Mouse (Mus musculus) cerebellum, adult 8-10 months (tissue): ENCODE results near the gene Ctnnbip1.
A peak's percentile ranks its signal among the peaks of the same experiment; 100 is the strongest.

Source experiments
- DNase-seq: peaks from one replicate; pipeline ENCODE4 v3.0.0; 2022

The Ctnnbip1 gene

DNA sequence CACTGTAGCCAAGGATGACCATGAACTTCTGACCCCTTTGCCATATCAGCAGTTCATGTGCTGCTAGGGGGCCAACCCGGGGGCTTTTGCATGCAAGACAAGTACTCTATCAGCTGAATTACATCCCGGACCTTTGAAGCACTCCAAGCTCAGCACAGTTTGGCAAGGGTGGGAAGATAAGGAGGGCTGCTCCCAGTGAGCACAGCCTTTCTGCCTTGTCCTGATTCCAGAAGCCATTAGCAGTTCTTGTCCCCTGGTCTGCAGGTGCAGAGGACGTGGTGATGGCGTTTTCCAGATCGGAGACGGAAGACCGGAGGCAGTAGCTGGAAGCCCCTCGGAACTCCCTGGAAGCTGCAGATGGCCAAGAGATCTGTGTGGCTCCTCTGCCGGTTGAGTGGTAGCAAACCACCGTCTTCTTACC lies 45.9 kb downstream of the Ctnnbip1 start:
- no peak for DNase-seq

DNA sequence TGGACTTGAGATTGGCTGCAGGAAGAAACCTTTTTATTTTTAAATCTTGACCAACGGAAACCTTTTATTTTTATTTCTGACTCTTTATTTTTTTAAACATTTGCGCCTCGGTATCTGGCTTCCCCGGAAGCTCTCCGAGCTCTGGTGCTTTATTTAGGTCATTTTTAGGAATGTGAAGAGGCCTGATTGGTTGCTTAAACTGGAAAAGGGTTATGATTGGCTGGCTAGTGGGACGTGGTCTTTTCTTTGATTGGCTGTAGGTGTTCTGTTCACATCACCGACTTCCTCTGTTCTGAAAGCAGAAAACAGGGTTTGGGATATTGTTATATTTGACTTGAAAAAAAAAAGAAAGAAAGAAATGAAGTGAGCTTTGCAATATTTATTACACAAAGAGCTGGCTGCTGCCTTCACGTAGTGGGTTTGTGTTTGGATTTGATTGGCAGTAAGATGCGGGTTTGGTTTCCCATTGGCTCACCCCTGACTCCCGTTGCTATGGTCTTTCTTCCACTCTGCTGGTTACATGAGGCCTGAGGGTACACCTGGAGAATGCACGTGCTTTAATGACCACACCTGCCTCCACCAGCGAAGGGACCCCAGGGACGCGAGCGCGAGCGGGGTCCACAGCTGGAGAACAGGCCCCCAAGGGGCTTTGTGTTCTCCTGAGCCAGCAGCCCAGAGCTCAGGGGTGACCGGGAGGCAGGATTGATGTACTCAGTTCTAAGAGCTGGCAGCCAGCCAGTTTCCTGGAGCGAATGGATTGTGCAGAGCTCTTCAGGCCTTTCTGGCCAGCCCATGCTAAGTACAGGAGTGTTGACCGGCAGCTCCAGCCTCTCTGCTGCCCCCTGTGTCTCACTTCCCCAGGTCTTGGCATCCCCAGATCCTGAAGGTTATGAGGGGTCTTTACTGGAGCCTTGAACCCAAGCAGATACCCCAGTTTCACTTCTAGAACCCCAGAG lies 46.7 kb downstream of the Ctnnbip1 start:
- DNase-seq, result peak; percentile 83

DNA sequence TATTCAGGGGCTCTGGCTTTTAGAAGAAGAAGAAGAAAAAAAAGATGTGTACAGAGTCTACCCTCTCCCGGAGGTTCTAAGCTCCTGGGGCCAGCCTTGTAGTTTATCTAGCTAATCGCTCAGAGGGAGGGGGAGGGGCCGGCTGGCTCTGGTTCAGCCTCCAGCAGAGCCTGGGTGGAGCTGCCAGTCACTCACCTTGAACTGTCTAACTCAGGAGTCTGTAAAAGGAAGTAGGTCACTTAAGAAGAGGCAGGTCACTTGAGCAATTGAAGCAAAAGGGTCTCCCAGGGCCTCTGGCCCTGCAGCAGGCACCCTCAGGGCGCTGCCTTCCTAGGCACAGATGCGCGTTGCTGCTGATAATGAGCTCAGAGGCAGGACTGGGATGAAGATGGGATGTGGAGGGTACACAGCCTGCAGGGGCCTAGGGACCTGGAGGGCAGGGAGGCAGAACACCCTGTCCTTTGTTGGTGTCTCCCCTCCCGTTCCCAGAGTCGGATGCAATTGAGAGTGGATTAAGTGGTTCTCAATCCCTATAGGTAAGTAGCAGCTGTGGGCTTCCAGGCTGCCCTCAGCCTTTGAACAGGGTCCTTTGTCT lies 49.5 kb downstream of the Ctnnbip1 start:
- DNase-seq, result no peak

DNA sequence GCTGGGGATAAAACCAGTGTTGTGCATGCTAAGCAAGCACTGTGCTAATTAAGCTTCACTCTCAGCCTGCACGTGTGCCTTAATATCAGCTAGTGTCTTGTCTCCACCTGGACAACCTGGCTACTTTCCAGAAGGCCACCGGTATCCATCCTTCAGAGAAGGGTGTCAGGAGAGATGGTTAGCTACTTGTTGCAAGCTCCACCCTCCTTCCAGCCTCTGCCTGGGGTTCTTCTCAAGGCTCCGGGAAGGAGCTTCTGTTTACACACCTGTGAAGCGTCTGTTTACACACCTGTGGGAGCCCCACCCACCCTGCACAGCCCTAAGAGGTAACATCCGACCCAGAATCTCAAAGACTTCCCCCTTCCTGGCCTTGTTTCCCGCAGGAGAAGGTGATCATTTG lies 50.6 kb downstream of the Ctnnbip1 start:
- no peak for DNase-seq

DNA sequence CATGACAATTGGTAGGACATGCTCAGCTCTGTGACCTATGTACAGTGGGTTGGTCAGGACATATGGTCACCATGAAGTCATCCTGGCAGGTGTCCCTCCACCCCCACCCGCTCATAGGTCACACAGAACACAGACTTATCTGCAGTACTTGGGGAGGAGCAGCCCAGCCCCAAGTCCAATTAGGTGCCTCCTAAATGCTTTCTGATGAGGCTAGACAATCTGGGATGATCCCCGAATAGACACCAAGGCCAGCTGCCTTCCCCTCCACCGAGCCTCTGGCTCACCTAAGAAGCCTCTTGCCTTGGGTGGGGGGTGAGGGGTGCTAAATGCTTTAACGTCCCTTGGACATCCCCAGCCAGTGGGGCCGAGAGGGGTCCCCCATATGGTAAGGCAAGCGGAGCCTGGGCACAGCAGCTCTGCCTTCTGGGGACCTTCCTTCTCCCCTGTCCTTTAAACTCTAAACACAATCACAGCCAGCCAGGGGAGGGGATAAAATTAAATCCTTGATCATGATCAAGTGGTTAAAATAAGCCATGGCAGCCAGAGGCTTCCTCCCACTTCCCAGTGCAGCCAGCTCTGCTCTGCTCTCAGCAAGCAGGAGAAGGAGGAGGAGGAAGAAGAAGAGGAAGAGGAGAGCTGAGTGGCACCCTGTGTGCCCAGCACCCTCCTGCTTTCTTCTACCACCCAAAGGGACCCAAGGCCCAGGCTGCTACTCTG lies 51.9 kb downstream of the Ctnnbip1 start:
- DNase-seq, result no peak

DNA sequence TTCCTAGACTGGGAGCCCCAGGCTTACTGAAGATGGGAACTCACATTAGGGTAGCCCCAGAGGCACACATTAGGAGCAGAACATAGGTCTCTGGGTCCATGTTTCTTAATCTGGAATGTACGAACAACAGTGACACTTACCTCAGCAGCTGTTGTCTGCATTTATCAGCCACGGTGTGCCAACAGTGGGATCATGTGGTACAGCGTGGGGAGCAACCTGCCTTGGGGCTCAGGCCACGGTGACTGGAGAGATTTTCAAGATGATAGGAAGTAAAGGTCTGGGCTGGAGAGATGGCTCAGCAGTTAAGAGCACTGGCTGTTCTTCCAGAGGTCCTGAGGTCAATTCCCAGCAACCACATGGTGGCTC lies 52.4 kb downstream of the Ctnnbip1 start:
- DNase-seq, result no peak

DNA sequence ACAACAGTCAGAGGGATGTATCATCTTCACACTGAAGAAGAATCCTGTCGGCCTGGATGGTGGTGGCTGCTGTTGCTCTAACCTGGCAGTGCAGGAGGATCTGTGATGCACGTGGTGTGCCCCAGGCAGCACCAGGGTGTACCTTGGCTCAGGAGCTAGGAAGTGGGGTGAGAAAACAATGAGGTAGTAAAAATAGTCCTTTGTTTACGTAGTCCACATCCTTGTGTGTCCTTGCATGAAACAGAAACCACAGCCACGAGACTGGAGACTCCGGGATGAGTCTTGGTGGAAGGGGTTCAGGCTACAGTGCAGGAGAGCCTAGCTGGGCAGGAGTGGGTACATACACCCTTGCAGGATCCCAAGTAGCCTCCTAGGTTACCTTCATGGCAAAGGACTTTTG lies 53.2 kb downstream of the Ctnnbip1 start:
- no peak for DNase-seq

DNA sequence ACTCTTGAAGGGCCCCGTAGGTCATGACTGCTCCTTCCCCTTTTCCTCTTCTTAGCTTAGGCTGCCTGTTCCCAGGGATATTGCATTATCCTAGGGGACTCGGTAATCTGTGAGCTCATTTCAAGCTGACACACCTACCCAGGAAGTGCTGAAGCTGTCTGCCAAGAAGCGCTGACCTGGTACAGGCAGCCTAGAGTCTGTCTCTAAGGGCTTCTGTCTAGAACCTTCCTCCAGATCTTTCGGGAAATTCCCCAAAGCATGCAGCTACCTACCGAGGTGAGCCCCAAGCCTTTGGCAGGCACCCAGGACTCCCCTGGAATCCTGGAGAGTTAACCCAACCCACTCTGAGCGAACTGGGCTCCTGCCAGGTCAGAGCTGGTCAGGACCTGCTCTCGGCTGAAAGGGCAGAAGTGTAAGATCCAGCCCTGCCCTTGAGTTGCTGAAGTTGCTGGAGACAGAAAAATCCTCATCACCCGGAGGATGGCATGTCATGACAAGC lies 53.7 kb downstream of the Ctnnbip1 start:
- DNase-seq, result peak; percentile 58

DNA sequence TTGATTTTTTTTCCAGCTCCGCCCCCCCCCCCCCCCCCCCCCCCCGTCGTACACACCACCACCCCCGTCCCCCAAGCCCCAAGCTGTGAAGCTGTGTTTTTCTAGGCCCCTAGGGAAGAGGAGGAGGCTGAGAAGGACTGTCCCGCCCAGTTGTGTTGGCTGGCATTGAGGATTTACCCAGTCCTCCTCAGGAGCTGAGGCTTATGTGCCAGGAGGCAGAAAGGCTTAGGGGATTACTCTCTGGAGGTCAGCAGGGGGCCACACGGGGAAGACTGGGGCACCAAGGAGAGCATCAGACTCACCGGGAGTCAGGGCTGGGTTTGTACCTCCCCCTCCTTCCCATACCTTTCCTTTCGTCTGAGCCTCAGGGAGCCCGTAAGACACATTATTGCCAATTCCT lies 54.4 kb downstream of the Ctnnbip1 start:
- no peak for DNase-seq

DNA sequence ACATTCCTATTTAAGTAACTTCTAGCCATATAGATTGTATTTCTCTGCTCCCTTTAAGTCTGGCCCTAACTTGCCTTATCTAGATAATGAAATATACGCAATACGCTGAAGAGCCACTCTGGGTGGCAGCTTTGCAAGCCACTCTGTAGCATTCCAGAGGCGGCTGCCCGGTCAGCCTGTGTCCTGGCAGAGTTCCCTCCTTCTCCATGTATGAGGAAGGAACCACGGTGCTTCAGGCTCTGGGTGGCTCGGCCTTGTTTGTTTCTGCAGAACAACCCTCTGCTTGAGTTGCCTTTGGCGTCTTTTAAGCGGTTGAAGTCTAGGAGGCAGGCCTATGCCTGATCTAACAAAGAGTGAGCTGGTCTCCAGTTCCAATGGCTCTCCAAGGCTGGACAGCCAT lies 54.8 kb downstream of the Ctnnbip1 start:
- DNase-seq, result no peak

DNA sequence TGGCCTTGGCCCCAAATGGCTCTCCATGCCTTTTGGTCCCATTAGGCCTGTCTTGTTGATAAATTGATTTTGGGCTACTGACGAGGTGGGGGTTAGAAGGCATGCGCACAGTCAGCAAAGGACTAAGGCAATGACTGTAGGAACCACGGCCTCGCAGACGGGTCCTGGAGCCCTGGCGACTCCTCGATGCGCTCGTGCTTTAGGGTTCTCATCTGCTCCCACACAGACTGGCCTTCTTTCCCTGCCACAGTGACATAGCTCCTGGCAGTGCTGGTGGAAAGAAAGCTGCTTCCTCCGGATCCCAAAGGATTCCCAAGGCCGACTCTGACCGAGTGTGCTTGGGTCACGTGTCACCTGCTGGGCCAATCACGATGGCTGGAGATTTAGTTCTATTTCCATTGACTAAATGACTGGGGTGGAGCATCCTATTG lies 56.4 kb downstream of the Ctnnbip1 start:
- DNase-seq, result no peak

DNA sequence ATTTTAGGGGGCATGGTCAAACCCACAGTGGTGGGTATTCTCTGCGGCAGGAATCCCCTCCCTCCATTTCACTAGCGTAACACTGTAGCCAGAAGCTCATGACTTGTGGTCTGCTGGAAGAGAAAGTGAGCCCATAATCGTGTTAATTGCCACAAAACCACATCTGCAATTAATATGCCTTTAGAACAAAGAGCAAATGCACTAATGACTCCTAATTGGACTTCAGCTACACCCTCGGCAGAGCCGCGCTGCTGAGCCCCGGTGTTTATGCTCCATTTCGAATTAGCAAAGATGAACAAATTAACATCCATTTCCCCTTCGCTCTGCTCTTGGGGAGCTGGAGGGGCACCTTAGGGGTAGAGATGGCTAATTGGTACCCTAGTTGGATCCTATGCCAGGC lies 58.0 kb downstream of the Ctnnbip1 start:
- DNase-seq, result no peak

DNA sequence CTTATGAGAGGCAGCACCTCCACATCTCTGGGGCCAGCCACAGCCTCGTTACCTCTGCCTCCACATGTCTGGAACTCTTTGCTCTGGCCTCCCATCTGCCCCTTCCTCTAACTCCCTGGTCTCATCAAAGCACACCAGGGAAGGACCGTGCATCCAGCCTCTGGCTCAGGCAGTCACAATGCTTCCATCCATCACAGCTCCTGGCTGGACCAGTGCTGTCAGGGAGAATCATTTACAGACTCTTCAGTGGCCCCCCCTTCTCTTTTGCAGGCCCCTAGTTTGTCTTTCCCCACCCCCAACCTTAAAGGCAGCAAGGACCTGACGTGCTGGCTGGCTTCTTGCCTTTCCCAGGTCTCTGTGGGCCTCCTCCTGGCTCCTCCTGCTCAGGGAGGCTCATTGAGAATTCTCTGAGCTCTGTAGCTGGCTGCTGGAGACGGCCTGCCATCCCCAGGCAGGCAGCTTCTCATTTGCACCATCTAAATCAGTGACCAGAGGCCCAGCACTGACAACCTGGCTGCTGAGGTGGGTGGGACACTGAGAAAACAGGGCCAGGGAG lies 59.0 kb downstream of the Ctnnbip1 start:
- no peak for DNase-seq

DNA sequence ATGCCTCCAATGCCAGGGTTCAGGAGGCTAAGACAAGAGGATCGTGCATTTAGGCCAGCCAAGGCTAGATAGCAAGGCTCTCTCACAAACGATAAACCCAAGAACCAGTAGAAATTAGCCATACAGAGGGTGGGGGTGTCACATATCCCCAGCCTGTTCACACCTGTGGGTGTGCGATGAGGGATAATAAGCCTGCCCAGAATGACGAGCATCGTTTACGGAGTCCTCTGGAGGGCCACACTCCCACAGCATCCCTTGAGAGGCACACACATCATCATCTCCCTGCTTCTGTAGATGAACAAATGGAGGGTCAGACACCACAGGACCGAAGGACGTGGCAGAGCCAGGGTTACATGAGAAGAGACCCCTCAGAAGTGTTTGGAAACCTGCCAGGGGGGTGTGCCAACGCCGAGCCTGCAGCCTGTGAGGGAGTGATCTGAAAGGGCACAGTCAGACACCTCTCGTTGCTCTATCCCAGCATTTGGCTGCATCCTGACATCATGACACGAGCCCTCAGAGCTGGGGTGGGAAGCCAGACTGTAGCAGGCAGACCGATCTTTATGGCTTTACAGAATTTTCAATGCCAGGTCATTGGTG lies 60.1 kb downstream of the Ctnnbip1 start:
- no peak for DNase-seq

DNA sequence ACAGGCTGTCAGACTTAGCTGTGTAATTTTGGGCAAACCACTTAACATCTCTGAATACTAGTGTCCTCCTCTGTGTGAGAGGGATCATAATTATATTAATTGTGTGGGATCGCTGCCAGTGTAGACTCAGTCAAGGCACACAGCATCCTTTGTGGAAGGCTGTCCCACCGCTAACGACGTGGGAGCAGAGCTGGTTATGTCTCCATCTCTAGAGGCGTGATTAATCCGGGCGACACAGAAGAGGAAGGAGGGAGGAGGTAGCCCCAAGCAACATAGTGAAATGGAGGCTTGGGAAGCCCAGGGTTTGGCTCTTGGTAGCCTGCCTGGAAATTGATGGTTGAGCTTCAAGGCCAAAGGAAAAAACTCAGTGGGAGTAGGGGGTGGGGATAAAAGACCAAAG lies 60.8 kb downstream of the Ctnnbip1 start:
- no peak for DNase-seq

DNA sequence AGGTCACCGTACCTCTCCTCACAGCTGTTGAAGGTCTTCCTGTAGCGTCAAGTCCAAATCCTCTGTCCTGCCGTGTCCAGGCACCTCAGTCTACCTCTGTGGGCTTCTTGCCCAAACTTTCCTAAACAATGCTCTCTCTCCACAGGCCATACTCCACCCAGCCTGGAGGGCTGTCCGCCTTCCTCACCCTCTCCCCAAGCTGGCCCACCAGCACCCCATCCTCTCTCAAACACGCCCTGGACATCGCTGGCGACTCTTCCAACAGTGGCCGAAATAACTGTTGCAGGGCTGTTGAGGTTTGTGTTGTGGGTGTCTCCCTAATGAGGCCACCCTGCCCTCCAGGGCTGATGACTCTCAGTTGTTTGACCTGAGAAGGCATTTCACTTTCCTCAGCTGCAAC lies 67.2 kb downstream of the Ctnnbip1 start:
- no peak for DNase-seq

DNA sequence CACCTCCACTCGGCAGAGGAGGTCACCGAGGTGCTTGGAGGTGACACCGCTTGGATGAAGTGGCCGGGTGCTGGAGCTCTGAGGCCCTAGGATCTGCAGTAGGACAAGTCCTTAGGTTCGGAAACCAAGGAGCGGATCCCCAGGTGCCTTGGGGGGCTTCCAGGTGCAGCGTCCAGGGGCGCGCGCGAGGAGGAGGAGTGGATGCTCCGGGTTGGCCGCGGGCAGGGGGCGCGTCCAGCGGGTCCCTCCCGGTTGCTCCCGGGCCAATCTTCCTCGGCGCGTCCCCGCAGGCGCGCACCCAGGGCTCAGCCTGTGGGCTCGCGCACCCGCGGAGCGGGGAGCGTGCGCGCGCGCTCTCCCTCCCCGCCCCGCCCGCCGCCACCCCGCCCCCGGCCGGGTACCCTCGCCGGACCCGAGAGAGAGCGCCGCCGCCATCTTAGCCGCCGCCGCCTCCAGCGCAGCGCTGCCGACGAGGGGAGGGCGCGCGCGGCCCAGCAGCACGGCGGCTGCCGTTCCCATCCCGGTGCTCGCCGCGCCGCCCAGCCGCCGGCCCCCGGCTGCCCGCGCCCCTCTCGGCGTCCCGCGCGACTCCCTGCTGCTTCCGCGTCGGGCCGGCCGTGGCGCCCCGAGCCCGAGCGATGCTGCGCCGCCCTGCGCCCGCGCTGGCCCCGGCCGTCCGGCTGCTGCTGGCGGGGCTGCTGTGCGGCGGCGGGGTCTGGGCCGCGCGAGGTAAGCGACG lies 68.2 kb downstream of the Ctnnbip1 start, which contains the start of gene Clstn1:
Gene Clstn1, plus strand, starts transcription at position 425 of the 739 bp plus-strand sequence.
- peak; percentile 78 for DNase-seq

DNA sequence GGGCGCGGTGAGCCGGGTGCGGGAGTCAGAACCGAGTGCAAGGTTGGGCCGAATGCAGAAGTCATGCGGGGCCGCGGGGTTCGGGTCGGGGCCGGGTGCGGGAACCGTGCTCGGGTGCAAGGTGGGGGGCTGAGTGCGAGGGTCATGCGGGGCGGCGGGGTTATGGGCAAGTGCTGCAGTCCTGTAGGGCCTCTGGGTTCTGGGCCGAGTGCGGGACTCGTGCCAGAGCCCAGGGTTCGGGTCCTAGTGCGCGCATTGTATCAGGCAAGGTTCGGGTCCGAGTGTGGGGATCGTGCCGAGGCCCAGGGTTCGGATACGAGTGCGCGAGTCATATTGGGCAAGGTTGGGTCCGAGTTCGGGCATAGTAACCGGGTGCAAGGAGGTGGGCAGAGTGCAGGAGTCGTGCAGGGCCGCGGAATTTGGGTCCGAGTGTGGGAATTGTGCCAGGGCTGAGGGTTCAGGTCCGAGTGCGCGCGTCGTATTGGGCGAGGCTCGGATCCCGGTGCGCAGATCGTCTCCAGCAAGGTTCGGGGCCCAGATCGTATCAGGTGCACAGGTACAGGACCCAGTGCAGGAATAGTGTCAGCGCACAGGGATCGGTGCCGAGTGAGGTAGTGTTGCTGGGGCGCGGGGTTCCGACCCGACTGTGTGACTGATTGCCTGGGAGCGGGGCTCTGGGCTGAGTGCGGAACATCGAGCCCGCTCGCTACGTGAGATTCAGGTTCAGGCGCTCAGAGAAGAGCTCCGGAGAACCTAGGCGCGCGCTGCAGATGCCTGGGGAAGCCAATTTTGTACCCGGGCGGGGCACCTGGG lies 69.0 kb downstream of the Ctnnbip1 start:
- DNase-seq, result peak; percentile 73

DNA sequence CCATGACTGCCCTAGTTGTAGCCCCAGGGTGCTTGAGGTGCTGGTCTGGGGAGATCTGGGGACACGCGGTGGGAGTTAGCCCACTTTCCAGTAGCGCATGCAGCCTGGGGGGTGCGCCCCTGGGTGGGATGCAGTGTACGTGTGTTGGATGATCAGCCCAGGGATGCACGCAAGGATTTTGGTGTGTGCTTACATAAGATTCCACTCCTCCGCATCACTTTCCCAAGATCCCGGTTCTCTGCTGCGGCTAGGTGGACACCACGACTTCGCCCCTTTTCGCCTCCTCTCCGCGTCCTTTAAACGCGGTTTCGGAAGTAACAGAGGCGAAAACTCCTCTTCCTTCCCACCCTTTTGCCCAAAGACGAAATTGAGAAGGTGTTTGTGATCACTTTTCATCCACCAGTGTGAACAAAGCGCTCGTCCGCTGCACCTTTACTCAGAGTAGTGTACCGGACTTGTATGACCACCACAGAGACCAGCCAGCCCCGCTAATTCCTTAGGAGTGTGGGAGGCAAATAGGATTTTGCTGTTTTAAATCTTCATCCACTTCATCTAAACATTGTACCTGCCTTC lies 69.6 kb downstream of the Ctnnbip1 start:
- DNase-seq, result peak; percentile 65

DNA sequence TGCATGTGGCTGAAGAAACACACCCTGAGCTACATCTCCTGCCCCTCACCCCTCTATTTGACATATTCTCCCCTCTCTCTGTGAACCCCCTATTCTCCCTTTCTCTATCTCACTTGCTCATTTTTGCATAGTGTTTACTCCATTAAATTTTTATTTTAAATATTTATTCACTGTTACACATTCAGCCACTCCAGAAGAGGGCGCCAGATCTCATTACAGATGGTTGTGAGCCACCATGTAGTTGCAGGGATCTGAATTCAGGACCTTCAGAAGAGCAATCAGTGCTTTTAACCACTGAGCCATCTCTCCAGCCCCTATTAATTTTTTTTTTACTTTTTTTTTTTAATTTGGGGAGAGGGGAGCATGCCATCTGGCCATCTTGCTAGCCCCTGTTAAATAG lies 72.2 kb downstream of the Ctnnbip1 start:
- DNase-seq, result no peak

DNA sequence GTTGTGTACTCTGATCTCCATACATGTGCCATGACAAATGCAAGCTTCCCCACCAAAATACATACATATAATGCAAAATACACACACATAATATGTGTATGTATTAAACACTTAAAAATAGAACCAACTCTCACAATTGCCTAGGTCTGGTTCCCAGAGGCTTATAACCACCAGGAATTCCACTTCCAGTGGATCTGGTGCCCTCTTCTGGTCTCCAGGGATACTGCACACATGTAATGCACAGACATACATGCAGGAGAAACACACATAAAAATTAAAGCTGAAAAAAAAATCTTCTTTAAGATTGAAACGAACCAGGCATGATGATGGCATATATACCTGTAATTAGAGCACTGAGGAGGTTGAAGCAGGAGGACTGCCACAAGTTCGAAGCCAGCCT lies 73.5 kb downstream of the Ctnnbip1 start:
- DNase-seq, result no peak
